Mouse (Mus musculus) kidney, postnatal 36 days (tissue): ENCODE results near the gene Nrxn3.

Source experiments
- DNase-seq, 2 experiments: peaks; one replicate each; pipeline ENCODE4 v3.0.0; 2021 to 2022; ENCODE audit warnings: mixed read lengths in 2 of 2

The Nrxn3 gene

GRCm38 (mm10) chr12:89829927-89830326 is 1107.3 kb downstream of the Nrxn3 start:
- DNase-seq = no peak

GRCm38 (mm10) chr12:89830350-89830749 is 1107.7 kb downstream of the Nrxn3 start:
- no peak for DNase-seq

GRCm38 (mm10) chr12:89831300-89831699 is 1108.6 kb downstream of the Nrxn3 start:
- DNase-seq = no peak

GRCm38 (mm10) chr12:89836271-89836670 is 1113.6 kb downstream of the Nrxn3 start:
- DNase-seq = no peak

GRCm38 (mm10) chr12:89842861-89843260 is 1120.2 kb downstream of the Nrxn3 start:
- DNase-seq = no peak

- DNase-seq = no peak
Observed at GRCm38 (mm10) chr12:89848116-89848515, 1125.4 kb downstream of the Nrxn3 start.

- DNase-seq = no peak
Observed at GRCm38 (mm10) chr12:89854355-89854754, 1131.7 kb downstream of the Nrxn3 start.

- no peak for DNase-seq
Observed at GRCm38 (mm10) chr12:89867124-89867523, 1144.4 kb downstream of the Nrxn3 start.

- no peak for DNase-seq
Observed at GRCm38 (mm10) chr12:89882617-89883370, 1160.1 kb downstream of the Nrxn3 start.

- no peak for DNase-seq
Observed at GRCm38 (mm10) chr12:89884576-89884975, 1161.9 kb downstream of the Nrxn3 start.

- DNase-seq = no peak
Observed at GRCm38 (mm10) chr12:89888647-89889046, 1166.0 kb downstream of the Nrxn3 start.

- no peak for DNase-seq
Observed at GRCm38 (mm10) chr12:89896901-89897300, 1174.2 kb downstream of the Nrxn3 start.

GRCm38 (mm10) chr12:89909578-89909977 is 1186.9 kb downstream of the Nrxn3 start:
- no peak for DNase-seq

- DNase-seq = no peak
Observed at GRCm38 (mm10) chr12:89918138-89918829, 1195.6 kb downstream of the Nrxn3 start.

GRCm38 (mm10) chr12:89932338-89932737 is 1209.7 kb downstream of the Nrxn3 start:
- DNase-seq = no peak

GRCm38 (mm10) chr12:89933630-89934029 is 1211.0 kb downstream of the Nrxn3 start:
- DNase-seq = no peak

- DNase-seq = no peak
Observed at GRCm38 (mm10) chr12:89940746-89941145, 1218.1 kb downstream of the Nrxn3 start.

- no peak for DNase-seq
Observed at GRCm38 (mm10) chr12:89945911-89946502, 1223.3 kb downstream of the Nrxn3 start.

- DNase-seq = no peak
Observed at GRCm38 (mm10) chr12:89946522-89946921, 1223.8 kb downstream of the Nrxn3 start.

GRCm38 (mm10) chr12:89953237-89953636 is 1230.6 kb downstream of the Nrxn3 start:
- DNase-seq = no peak

- no peak for DNase-seq
Observed at GRCm38 (mm10) chr12:89953649-89954048, 1231.0 kb downstream of the Nrxn3 start.

- DNase-seq = no peak
Observed at GRCm38 (mm10) chr12:89954441-89955070, 1231.9 kb downstream of the Nrxn3 start.

- DNase-seq = no peak
Observed at GRCm38 (mm10) chr12:89963073-89963472, 1240.4 kb downstream of the Nrxn3 start.
